Mouse (Mus musculus) layer of hippocampus, adult 2 months (tissue): ENCODE results near the gene Brd3. TPM values are rescaled to one million over a fixed set of nuclear protein-coding genes. Genes with fewer than 3 reads are reported as not detected.
A peak's percentile ranks its signal among the peaks of the same experiment; 100 is the strongest.
"Not testable (repeated sequence)": the region's sequence is repeated elsewhere in the genome, so short reads cannot be mapped to it uniquely, and the experiment has no call there.

Experiments
- DNase-seq, 2 experiments: peaks; one replicate each; pipeline ENCODE4 v3.0.0; 2022; ENCODE audit warnings: low spot score in 2 of 2
- H3K27ac ChIP-seq: fragments of 200-600 bp; 2 replicates; pipeline ENCODE4 v1.8.1; 2022
- H3K4me3 ChIP-seq: fragments of 200-600 bp; 2 replicates; pipeline ENCODE4 v1.8.1; 2022; ENCODE audit warnings: mild to moderate bottlenecking
- CTCF ChIP-seq: fragments of 200-600 bp; conservative IDR thresholded peaks from 2 replicates; pipeline ENCODE4 v1.8.1; 2022; ENCODE audit warnings: antibody characterized with exemption, mild to moderate bottlenecking, moderate library complexity
- total RNA-seq, 2 experiments: library from RNA; stranded (reverse); gene quantifications; 2 replicates each; pipeline ENCODE4 v1.2.3; 2021

Brd3 gene
- total RNA-seq, 2 experiments from 2014 or later = 43.6 to 51.8 TPM

DNA sequence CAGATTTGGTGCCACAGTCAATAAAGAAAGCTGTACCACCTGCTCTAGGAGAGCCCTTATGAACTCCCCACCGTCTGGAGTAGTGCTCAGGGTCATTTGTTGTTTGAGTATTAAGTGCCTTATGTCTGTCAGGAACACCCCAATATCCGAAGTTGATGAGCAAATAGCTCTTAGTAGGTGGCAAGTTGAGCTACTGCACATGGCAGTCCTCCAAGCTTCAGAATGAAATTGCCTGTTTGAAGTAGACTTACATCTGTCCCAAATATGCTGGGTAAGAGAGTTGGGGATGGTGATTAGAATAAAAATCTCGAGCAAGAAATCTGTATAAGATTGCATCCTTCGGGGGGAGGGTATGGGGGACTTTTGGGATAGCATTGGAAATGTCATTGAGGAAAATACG lies 31.9 kb upstream of the Brd3 start:
- Histone ChIP-seq H3K4me3 (peak overlapping the region; percentile 63), H3K27ac (peak overlapping the region; percentile 100)
- no peak for TF ChIP-seq CTCF
- peak in 1 of 2 experiments; percentile 37 for DNase-seq

DNA sequence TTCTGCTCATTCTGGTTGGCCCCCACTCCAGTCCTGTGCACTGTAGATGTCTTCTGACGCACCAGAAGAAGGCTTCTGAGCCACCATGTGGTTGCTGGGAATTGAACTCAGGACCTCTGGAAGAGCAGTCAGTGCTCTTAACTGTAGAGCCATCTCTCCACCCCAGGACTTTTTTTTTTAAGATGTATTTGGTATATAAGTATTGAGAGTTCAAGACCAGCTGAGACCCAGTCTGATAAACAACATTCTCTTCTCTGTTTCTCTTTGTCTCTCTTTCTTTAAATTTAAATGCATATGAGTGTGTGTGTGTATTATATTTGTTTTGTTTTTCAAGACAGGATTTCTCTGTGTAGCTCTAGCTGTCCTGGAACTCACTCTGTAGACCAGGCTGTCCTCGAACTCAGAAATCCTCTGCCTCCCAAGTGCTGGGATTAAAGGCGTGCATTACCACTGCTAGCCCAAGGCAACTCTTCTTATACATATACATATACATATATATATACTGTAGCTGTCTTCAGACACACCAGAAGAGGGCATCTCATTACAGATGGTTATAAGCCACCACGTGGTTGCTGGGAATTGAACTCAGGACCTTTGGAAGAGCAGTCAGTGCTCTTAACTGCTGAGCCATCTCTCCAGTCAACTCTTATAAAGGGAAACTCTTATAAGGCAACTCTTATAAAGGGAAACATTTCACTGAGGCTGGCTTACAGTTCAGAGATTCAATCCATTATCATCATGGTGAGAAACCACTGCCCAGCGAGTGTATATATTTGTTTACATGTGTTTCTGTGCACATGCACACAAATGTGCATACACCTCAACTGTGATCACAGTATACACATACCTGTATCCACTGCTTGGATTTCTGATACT lies 31.2 kb upstream of the Brd3 start:
- DNase-seq, H3K4me3 ChIP-seq: not testable (repeated sequence)
- peak overlapping the region; percentile 100 for H3K27ac ChIP-seq

- TF ChIP-seq CTCF = peak; percentile 57
- Histone ChIP-seq H3K27ac (no peak overlapping the region), H3K4me3 (no peak overlapping the region)
- no peak for DNase-seq
Measured at GRCm38 (mm10) chr2:27518283-27518682, 10.8 kb upstream of the Brd3 start.

DNA sequence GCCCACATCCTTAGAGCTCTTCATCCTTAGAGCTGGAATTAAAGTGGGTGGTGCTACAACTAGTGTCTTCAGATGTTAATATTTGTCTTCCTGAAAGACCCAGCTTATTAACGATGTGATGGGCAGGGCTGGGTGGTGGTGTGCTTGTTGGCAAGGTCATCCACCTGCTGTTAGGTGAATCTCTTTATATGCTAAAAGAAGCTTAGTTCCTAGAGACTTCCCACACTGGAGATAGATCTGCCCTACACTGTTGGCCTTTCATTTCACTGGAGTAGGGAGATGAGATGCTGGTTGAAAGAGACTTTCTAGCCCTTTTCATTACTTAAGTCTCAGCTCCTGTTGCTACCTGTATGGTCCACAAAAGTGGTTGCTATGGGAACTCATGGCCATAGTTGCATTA lies 8.8 kb upstream of the Brd3 start:
- Histone ChIP-seq H3K4me3 (peak overlapping the region; percentile 91), H3K27ac (no peak overlapping the region)
- no peak for DNase-seq
- no peak for TF ChIP-seq CTCF

GRCm38 (mm10) chr2:27515341-27516166 lies 8.1 kb upstream of the Brd3 start:
- Histone ChIP-seq H3K4me3 (peak overlapping the region; percentile 91), H3K27ac (peak overlapping the region; percentile 97)
- no peak; the same call in 1 of the 2 replicates for TF ChIP-seq CTCF
- DNase-seq = peak in 1 of 2 experiments; percentile 17

GRCm38 (mm10) chr2:27514639-27515328 lies 7.3 kb upstream of the Brd3 start, which contains the start of gene Wdr5:
Gene Wdr5, plus strand, starts transcription at chr2:27515157.
- peak within 1 kb of the TSS; percentile 91 for H3K4me3 ChIP-seq
- peak; percentile 75 for TF ChIP-seq CTCF
- peak; percentile 95 to 99 for DNase-seq
- peak within 1 kb of the TSS; percentile 97 for H3K27ac ChIP-seq

DNA sequence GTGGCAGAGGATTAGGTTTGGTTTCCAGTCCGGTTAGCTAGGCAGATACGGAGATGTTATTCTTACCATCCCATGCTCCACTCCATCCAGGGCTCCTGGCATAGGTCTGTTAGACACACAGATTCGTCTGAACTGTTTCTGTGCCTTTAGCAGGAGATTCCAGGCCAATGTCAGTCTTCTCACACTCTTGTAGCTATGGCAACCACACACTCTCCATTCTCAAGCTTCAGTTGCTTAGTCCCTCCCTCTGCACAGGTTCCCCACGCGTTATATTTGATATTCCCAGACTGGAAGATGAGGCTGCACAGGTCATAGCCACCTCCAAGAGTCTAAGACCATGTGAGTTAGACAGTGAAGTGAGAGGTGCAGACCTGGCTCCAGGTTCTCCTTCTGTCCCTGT lies 6.4 kb upstream of the Brd3 start:
- DNase-seq = no peak
- TF ChIP-seq CTCF = no peak
- Histone ChIP-seq H3K4me3 (peak overlapping the region; percentile 91), H3K27ac (peak overlapping the region; percentile 97)

DNA sequence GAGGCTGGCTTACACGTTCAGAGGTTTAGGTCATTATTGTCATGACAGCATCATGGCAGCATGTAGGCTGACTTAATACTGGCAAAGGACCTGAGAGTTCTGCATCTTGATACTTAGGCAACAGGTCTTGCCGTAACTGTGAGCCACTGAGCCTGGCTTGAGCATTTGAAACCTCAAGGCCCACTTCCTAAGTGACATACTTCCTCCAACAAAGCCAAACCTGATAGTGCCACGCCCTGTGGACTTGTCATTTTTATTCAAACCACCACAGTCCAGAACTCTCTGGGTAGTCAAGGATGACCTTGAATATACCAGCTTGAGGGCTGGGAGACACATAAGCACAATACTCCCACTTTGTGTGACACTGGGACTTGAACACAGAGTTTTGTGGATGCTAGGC lies 5.4 kb upstream of the Brd3 start:
- TF ChIP-seq CTCF = no peak
- Histone ChIP-seq H3K27ac (no peak overlapping the region), H3K4me3 (no peak overlapping the region)
- no peak for DNase-seq

DNA sequence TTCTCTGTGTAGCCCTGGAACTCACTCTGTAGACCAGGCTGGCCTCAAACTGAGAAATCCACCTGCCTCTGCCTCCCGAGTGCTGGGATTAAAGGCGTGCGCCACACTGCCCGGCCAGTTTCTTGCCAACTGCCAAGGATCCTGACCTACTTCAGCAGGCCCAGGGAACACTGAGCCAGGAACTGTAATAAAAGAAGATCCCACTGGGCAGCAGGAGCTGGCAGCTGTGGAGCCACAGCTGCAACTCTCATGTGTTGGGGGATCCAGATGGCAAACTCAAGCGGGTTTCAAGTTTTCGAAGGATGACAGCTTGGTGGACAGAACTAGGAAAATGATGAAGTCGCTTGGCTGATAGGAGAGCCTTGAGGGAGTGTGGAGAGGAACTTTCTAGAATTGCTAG lies 3.2 kb upstream of the Brd3 start:
- TF ChIP-seq CTCF = no peak
- DNase-seq = no peak
- no peak overlapping the region for H3K27ac ChIP-seq
- no peak overlapping the region for H3K4me3 ChIP-seq

DNA sequence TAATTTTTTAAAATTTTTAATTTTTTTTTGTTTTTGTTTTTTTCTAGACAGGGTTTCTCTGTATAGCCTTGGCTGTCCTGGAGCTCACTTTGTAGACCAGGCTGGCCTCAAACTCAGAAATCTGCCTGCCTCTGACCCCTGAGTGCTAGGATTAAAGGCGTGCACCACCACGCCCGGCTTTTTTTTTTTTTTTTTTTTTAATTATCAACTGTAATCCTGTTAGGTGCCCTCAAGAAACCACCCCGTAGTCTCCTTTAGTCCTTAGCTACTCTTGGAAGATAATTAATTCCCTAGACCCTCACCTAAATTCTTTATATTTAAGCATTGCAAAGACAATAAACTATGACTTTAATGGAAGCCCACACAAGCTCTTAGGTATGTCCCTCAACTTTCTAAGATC lies 804 bp downstream of the Brd3 start:
- not testable (repeated sequence) for DNase-seq, H3K4me3 ChIP-seq

GRCm38 (mm10) chr2:27505539-27505938 lies 1.9 kb downstream of the Brd3 start:
- Histone ChIP-seq H3K27ac (no peak overlapping the region), H3K4me3 (no peak overlapping the region)
- DNase-seq = no peak
- TF ChIP-seq CTCF = no peak

More for the DNA sequence above, 804 bp downstream of the Brd3 start:
- H3K27ac ChIP-seq = not testable (repeated sequence)

DNA sequence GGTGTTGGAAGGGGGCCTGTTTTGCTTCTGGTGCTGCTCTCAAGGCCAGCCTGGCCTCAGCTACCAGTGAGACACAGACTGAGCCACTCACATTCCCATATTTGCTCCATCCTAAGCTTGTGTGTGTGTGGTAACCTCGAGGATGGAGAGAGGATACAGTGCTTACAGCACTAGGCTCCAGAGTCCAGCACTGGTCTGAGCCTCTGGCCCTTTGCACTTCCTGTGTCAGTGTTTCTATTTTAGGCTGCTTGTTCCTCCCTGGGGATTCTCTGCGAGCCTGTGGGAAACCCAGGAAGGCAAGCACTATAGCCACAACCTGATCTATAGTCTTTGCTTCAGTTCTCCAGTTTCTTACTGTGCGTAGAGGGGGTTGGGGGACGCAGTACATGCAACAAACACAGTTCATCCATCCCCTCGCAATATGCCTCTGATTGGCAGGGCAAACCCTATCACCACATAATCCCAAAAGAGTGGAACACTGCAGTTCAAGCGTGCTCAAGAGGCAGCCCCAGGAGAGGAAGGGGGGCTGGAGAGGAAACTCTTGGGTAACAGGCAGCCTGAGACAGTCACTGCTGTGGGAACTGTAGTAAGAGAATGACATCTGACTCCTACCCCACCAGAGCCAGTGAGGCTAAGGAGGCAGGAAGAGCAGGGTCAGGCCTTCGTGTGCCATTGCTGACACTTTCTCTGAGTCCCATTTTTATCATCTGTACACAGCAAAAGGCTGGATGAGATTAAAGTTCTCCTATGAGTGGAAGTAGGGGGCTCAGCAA lies 3.2 kb downstream of the Brd3 start:
- Histone ChIP-seq H3K27ac (no peak overlapping the region), H3K4me3 (no peak overlapping the region)
- no peak for DNase-seq
- TF ChIP-seq CTCF = no peak
